ENCODE assay signal across 12 mouse cellular contexts in genomic region chr6:136910247-136910890, GRCm38 (mm10). TPM values are rescaled to one million over a fixed set of nuclear protein-coding genes. Genes with fewer than 3 reads are reported as not detected.
A peak's percentile ranks its signal among the peaks of the same experiment; 100 is the strongest.
DNase-seq lines count a peak whose midpoint lies in the region; ATAC-seq and TF ChIP-seq lines count a peak whose summit lies in the region.
"Had no signal": no experiment of that assay in that cellular context is flagged by ENCODE, and none has a peak within 500 bp of the region (broad histone marks: within the 10 kb centered on the region; RNA-seq: fewer than 3 reads in every experiment).

No protein-coding gene starts in this region.

- no peak overlapping the region for H3K4me2 ChIP-seq in embryonic facial prominence, embryonic 14.5 days (ENCODE audit: low read depth, low read length)
- no peak overlapping the region for H3K4me2 ChIP-seq in lung, postnatal 0 days (replicated peaks; ENCODE audit: low read depth, low read length)
- H3K4me2 ChIP-seq: liver, embryonic 11.5 days had no signal

- peak; percentile 28; the same call in 1 of the 2 replicates for TF ChIP-seq EP300 in lung, postnatal 0 days (IDR thresholded peaks at IDR 0.05)

- no peaks in the 10 kb centered on the region for H3K9me3 ChIP-seq in embryonic facial prominence, embryonic 14.5 days (ENCODE audit: control insufficient read depth, low read length)
- H3K9me3 ChIP-seq in lung, postnatal 0 days (ENCODE audit: low read length): no peaks in the 10 kb centered on the region

- H3K4me1 ChIP-seq in embryonic facial prominence, embryonic 14.5 days (ENCODE audit: control insufficient read depth, insufficient read depth, low read length): peaks cover 27% of the 10 kb centered on the region
- H3K4me1 ChIP-seq in lung, postnatal 0 days (ENCODE audit: insufficient read depth, low read depth, low read length): no peaks in the 10 kb centered on the region; the same call in 1 of the 2 replicates

- peak; percentile 26 for DNase-seq in adrenal gland, postnatal 14 days
- no peak for DNase-seq in adrenal gland, postnatal 10 days
- DNase-seq in kidney, postnatal 10 days: peak; percentile 62
- no peak for DNase-seq in kidney, adult 11 months
- peak; percentile 89 for DNase-seq in embryonic facial prominence, embryonic 14.5 days (ENCODE audit: low spot score)
- DNase-seq in lung, postnatal 0 days (ENCODE audit: low spot score): peak; percentile 73
- DNase-seq in frontal cortex, postnatal 36 days (ENCODE audit: low spot score in 2 of 2): no peak
- DNase-seq in gastrocnemius, adult 18-20 months (ENCODE audit: low spot score): no peak
- DNase-seq: adrenal gland, adult 2 months; cerebellum, adult 8-10 months had no signal

- no peak for TF ChIP-seq CTCF in lung, postnatal 0 days (IDR thresholded peaks at IDR 0.05)

- no peak for ATAC-seq in embryonic facial prominence, embryonic 14.5 days (ENCODE audit: low read depth)
- ATAC-seq in lung, postnatal 0 days: peak; percentile 42

- H3K27ac ChIP-seq in embryonic facial prominence, embryonic 14.5 days (replicated peaks; ENCODE audit: low read depth, low read length): 0 out of 2 replicates have a peak overlapping the region, but pooled peaks have one; percentile 25
- peak overlapping the region; percentile 48 for H3K27ac ChIP-seq in lung, postnatal 0 days (ENCODE audit: low read length)

- no peaks in the 10 kb centered on the region for H3K36me3 ChIP-seq in embryonic facial prominence, embryonic 14.5 days (ENCODE audit: control insufficient read depth, insufficient read depth, low read length)
- no peaks in the 10 kb centered on the region for H3K36me3 ChIP-seq in lung, postnatal 0 days (ENCODE audit: insufficient read depth, low read length)

- H3K4me3 ChIP-seq in embryonic facial prominence, embryonic 14.5 days (ENCODE audit: low read depth, low read length): no peak overlapping the region
- no peak overlapping the region for H3K4me3 ChIP-seq in lung, postnatal 0 days (ENCODE audit: low read depth, low read length)

- WGBS in embryonic facial prominence, embryonic 14.5 days: 58% methylated on average over 9 of the region's 9 CpGs
- 48% methylated on average over 9 of the region's 9 CpGs for WGBS in lung, postnatal 0 days

- H3K27me3 ChIP-seq in embryonic facial prominence, embryonic 14.5 days (replicated peaks; ENCODE audit: control insufficient read depth, insufficient read depth, low read length): no peaks in the 10 kb centered on the region
- no peaks in the 10 kb centered on the region for H3K27me3 ChIP-seq in lung, postnatal 0 days (replicated peaks; ENCODE audit: insufficient read depth, low read length)

- no peak overlapping the region for H3K9ac ChIP-seq in embryonic facial prominence, embryonic 14.5 days (ENCODE audit: low read depth, low read length)
- H3K9ac ChIP-seq in lung, postnatal 0 days (replicated peaks; ENCODE audit: low read depth): no peak overlapping the region

RNA-seq across cellular contexts. Expression of gene Erp27, which starts 11.6 kb away (rescaled TPM):
- 0.30 TPM in 1 of 2 replicates, not detected in the other for total RNA-seq in adrenal gland, postnatal 14 days (2021)
- total RNA-seq in adrenal gland, postnatal 10 days (2021): under 1 TPM; 0.15 to 0.27 TPM
- 0.20 and 0.22 TPM in 2 replicates for polyA plus RNA-seq in embryonic facial prominence, embryonic 14.5 days (2014; fragmentation: Nextera tagmentation; extraction: Ambion mirVana)
- polyA plus RNA-seq in lung, postnatal 0 days (2015; fragmentation: Nextera tagmentation; extraction: Ambion mirVana): 0.61 and 0.74 TPM in 2 replicates
- total RNA-seq in gastrocnemius, adult 18-20 months (2021): not detected
- total RNA-seq: adrenal gland, adult 2 months; ES-E14 had no signal
- polyA plus RNA-seq: adrenal gland, adult 2 months had no signal

RNA-seq across cellular contexts. Expression of gene Pde6h, which starts 13.3 kb away (rescaled TPM):
- total RNA-seq in adrenal gland, postnatal 14 days (2021): 0.44 TPM in 1 of 2 replicates, not detected in the other
- total RNA-seq in adrenal gland, postnatal 10 days (2021): under 1 TPM in 1 of 2 experiments, not detected in 1; 0.60 TPM
- not detected in 2 replicates for polyA plus RNA-seq in embryonic facial prominence, embryonic 14.5 days (2014; fragmentation: Nextera tagmentation; extraction: Ambion mirVana)
- polyA plus RNA-seq in lung, postnatal 0 days (2015; fragmentation: Nextera tagmentation; extraction: Ambion mirVana): 0.27 and 0.60 TPM in 2 replicates
- total RNA-seq in gastrocnemius, adult 18-20 months (2021): not detected
- polyA plus RNA-seq: adrenal gland, adult 2 months; liver, embryonic 11.5 days had no signal

RNA-seq across cellular contexts. Expression of gene Arhgdib, which starts 31.3 kb away (rescaled TPM):
- 24.4 and 62.7 TPM in 2 replicates for total RNA-seq in adrenal gland, postnatal 14 days (2021)
- 10 to 100 TPM; 43.0 to 44.5 TPM for total RNA-seq in adrenal gland, postnatal 10 days (2021)
- polyA plus RNA-seq in embryonic facial prominence, embryonic 14.5 days (2014; fragmentation: Nextera tagmentation; extraction: Ambion mirVana): 117 and 118 TPM in 2 replicates
- polyA plus RNA-seq in lung, postnatal 0 days (2015; fragmentation: Nextera tagmentation; extraction: Ambion mirVana): 68.4 and 70.8 TPM in 2 replicates
- 10 to 100 TPM in 1 of 2 experiments, 1 to 10 TPM in 1; 5.8 to 10.9 TPM for total RNA-seq in gastrocnemius, adult 18-20 months (2021)

RNA-seq across cellular contexts. Expression of gene Mgp, which starts 34.7 kb away (rescaled TPM):
- 177 and 231 TPM in 2 replicates for total RNA-seq in adrenal gland, postnatal 14 days (2021)
- 100 to 1,000 TPM; 187 to 232 TPM for total RNA-seq in adrenal gland, postnatal 10 days (2021)
- polyA plus RNA-seq in embryonic facial prominence, embryonic 14.5 days (2014; fragmentation: Nextera tagmentation; extraction: Ambion mirVana): 321 and 362 TPM in 2 replicates
- 1,533 and 1,851 TPM in 2 replicates for polyA plus RNA-seq in lung, postnatal 0 days (2015; fragmentation: Nextera tagmentation; extraction: Ambion mirVana)
- 10 to 100 TPM; 51.3 to 68.0 TPM for total RNA-seq in gastrocnemius, adult 18-20 months (2021)
- total RNA-seq: ES-E14 had no signal

RNA-seq across cellular contexts. Expression of gene Art4, which starts 52.8 kb away (rescaled TPM):
- total RNA-seq in adrenal gland, postnatal 14 days (2021): 6.0 and 7.4 TPM in 2 replicates
- total RNA-seq in adrenal gland, postnatal 10 days (2021): 1 to 10 TPM; 5.9 to 7.5 TPM
- 1.9 and 2.7 TPM in 2 replicates for polyA plus RNA-seq in embryonic facial prominence, embryonic 14.5 days (2014; fragmentation: Nextera tagmentation; extraction: Ambion mirVana)
- polyA plus RNA-seq in lung, postnatal 0 days (2015; fragmentation: Nextera tagmentation; extraction: Ambion mirVana): 7.5 and 7.9 TPM in 2 replicates
- total RNA-seq in gastrocnemius, adult 18-20 months (2021): not detected
- total RNA-seq: ES-E14 had no signal

Comparison
In these comparisons a context has a peak if more than half of its experiments do, and no peak if none do; other contexts are left out.
1. DNase-seq: peak in adrenal gland, postnatal 14 days (single experiment), kidney, postnatal 10 days (single experiment), embryonic facial prominence, embryonic 14.5 days (single experiment) and lung, postnatal 0 days (single experiment); none in adrenal gland, postnatal 10 days (single experiment), kidney, adult 11 months (single experiment), frontal cortex, postnatal 36 days (0 of 2) and gastrocnemius, adult 18-20 months (single experiment).